Mouse (Mus musculus) G1E-ER4 (cell line): ENCODE results near the gene Atp1a4. TPM values are rescaled to one million over a fixed set of nuclear protein-coding genes. Genes with fewer than 3 reads are reported as not detected.

ENCODE experiments used
- GATA1 ChIP-seq: IDR thresholded peaks from one replicate; pipeline ENCODE4 v1.8.0; 2012; ENCODE audit warnings: low read length, inconsistent platforms
- polyA plus RNA-seq: library from polyadenylated mRNA; stranded (reverse); fragments of >175 nt; gene quantifications from 2 replicates; pipeline ENCODE4 v1.2.3, GENCODE M21; 2012

The Atp1a4 gene
- polyA plus RNA-seq, 1 experiment: not detected

DNA sequence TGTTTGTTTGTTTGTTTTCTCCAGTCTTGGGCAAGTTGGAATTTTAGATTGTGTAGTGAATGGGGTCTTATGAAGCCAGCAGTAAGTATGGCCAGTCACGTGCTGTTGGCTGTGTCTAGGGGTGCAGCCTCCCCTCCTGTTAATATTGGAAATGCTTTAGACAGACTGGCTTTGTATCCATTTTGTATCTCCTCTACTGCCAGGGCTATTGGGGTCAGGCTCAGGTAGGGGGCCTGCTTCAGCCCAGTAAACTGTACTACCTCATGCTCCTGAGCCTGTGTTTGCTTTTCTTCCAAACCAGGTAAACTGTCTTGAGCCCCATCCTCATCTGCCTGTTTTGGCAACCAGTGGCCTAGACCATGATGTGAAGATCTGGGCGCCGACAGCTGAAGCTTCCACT is 66.0 kb downstream of the Atp1a4 start:
- no peak for TF ChIP-seq GATA1

GRCm38 (mm10) chr1:172191578-172191977 is 66.6 kb downstream of the Atp1a4 start:
- TF ChIP-seq GATA1: no peak

DNA sequence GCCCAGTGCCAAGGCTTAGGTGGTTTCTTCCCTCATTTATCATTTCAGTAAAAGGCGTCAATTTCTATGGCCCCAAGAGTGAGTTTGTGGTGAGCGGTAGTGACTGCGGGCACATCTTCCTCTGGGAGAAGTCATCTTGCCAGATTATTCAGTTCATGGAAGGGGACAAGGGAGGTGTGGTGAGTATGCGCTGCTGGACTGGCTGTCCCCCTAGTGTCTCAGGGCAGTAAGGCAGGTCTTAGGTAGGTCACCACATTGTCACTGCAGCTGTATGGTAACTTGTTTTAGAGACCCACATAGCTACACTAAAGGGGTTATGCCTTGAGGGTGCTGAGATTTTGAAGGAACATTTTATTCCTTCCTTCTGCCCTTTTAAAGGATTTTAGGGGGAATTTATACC is 69.3 kb downstream of the Atp1a4 start:
- no peak for TF ChIP-seq GATA1

DNA sequence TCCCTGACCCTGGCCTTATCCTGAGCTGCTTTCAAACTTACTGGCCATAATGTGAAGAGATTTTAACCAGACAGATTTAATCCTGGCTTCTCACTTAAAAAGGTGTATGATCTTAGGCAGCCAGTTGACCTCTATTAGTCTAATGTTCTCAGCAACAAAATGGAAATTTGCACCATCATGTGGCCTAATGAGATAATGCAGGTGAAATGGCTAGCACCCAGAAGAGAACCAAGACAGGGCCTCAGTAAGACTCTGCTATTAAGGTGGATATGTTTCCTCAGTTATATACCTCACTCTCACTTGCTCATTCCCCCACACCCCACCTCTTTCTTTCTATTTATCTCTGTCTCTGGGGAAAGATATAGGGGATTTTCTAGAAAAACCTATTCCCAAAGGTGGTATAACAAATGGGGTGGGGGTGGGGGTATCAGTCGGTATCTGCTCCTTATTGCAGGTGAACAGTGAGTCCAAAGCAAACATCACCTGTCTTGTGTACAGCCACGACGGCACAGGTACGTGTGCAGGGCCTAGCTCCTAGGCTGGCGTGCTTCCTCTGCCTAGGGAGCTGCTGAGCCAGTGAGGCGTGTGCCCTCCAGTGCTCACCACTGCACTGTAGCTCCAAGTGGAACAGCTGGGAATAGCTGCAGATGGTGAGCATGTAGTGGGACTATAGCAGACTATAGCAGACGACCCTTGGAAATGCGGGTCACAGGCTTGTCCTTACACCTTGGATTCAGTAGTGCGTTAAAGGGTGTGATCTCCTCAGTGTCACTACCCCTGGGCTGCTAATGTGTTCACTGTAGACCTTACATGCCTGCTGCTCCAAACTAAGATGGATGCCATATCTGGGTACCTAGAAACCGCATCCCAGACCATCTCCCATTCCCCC is 71.6 kb downstream of the Atp1a4 start:
- no peak for TF ChIP-seq GATA1

- TF ChIP-seq GATA1: no peak
Observed at GRCm38 (mm10) chr1:172183915-172184314, 74.3 kb downstream of the Atp1a4 start.

DNA sequence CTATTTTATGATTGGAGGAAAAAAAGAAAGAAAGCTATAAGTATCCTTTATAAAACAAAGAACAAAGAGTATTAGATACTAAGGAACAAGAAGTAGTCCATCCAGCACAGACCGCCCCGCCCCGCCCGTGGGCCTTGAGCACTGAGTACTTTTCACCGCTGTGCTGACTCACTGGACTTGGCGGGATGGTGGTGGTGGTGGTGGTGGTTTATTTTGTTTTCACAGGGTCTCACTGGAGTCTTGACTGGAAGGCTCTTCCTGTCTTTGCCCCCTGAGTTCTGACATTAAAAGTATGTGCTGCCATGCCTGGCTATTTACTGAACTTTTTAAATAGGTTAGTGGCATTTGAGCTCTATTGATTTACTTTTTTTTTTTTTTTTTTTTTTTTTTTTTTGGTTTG is 75.2 kb downstream of the Atp1a4 start:
- TF ChIP-seq GATA1: no peak

- TF ChIP-seq GATA1: no peak
Observed at GRCm38 (mm10) chr1:172181777-172182176, 76.4 kb downstream of the Atp1a4 start.

DNA sequence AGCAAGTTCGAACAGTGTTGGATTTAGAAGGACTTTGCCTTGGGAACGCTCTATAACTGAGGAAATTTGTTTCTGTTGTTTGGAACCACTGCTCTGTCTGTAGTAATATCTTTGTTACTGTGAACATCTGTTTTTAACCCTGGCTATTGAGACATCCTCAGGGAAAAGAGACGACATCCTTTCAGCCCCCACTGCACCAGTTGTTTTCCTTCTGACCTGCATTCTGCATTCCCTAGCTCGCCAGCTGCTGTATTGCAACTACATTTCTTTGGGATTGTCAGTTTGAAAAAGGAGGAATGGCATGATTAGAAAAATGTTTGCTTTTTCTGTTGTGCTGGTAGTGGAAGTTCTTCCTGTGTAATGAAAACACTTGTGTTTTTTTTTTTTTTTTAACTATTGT is 77.3 kb downstream of the Atp1a4 start:
- no peak for TF ChIP-seq GATA1

DNA sequence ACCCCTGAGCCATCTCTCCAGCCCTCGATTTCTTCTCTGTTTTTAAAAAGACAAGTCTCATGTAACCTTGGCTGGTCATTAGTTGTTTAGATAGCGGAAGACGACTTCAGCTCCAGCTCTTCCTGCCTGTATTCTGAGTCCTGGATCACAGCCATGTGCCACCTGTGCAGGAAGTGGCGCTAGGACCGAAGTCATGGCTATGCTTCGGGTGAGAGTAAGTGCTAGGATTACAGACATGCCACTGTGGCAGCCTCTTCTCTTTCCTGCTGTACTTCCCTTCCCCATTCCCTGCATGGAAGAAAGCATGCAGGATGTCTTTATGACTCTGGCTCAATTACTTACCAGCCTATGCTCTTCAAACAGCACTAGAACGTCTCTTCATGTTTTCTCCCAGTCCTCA is 79.1 kb downstream of the Atp1a4 start:
- TF ChIP-seq GATA1: no peak

DNA sequence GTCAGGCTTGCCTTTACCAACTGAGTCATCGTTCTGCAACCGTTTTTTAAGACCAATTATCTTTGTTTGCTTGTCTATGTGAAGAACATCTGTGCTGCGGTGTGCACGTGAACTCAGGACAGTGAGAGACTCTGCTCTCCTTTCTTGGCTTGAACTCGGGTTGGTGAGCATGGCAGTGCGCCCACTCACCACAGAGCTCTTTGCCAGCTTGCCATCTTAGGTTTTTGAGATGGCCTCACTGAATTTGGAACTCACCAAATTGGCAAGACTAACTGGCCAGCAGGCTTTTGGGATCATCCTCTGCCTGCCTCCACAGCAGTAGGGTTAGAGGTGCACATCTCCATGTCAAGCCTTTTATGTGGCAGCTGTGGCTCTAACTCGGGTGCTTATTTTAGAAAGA is 80.4 kb downstream of the Atp1a4 start:
- TF ChIP-seq GATA1: no peak

Other genes starting within 250 kb of the Atp1a4 start
- gene Vangl2, start 230.0 kb downstream of the Atp1a4 start, polyA plus RNA-seq: not detected in 2 replicates
- gene Nhlh1, start 200.8 kb downstream of the Atp1a4 start, polyA plus RNA-seq: not detected in 2 replicates
- gene Copa, start 175.9 kb downstream of the Atp1a4 start, polyA plus RNA-seq: 33.9 and 43.9 TPM in 2 replicates
- gene Ncstn, start 175.6 kb downstream of the Atp1a4 start, polyA plus RNA-seq: 3.7 and 3.9 TPM in 2 replicates
- 9.8 and 29.7 TPM in 2 replicates for gene Pex19, start 131.7 kb downstream of the Atp1a4 start, polyA plus RNA-seq
- gene Dcaf8, start 110.3 kb downstream of the Atp1a4 start, polyA plus RNA-seq: 57.7 and 66.4 TPM in 2 replicates
- gene Pea15a, start 51.6 kb downstream of the Atp1a4 start, polyA plus RNA-seq: 3.0 and 3.4 TPM in 2 replicates
- not detected in 2 replicates for gene Casq1, start 38.5 kb downstream of the Atp1a4 start, polyA plus RNA-seq
- gene Igsf8, start 3.2 kb upstream of the Atp1a4 start, polyA plus RNA-seq: 79.6 and 93.7 TPM in 2 replicates
- not detected in 2 replicates for gene Atp1a2, start 39.6 kb upstream of the Atp1a4 start, polyA plus RNA-seq
- gene Kcnj9, start 70.9 kb upstream of the Atp1a4 start, polyA plus RNA-seq: not detected in 2 replicates
- not detected in 2 replicates for gene Kcnj10, start 82.8 kb upstream of the Atp1a4 start, polyA plus RNA-seq
- 10.6 and 13.0 TPM in 2 replicates for gene Pigm, start 118.1 kb upstream of the Atp1a4 start, polyA plus RNA-seq
- not detected in 2 replicates for gene Slamf9, start 216.9 kb upstream of the Atp1a4 start, polyA plus RNA-seq
- gene Igsf9, start 223.4 kb upstream of the Atp1a4 start, polyA plus RNA-seq: not detected in 2 replicates
- gene Tagln2, start 241.6 kb upstream of the Atp1a4 start, polyA plus RNA-seq: 837 and 1,350 TPM in 2 replicates